Mouse (Mus musculus): ENCODE measurements at regions not wholly inside any gene's neighbourhood (a gene's known extent, or its start where the extent isn't known, plus 50 kb on each side); places are given as distances from the start of the nearest gene placed in this dataset.

- no peak overlapping the region for H3K9ac ChIP-seq (replicated peaks)
- no peak for ATAC-seq (ENCODE audit: insufficient number of reproducible peaks, insufficient read depth, low FRiP score, low TSS enrichment, low read depth)
- no peak overlapping the region; the same call in 1 of the 2 replicates for H3K27ac ChIP-seq
- H3K4me2 ChIP-seq, result no peak overlapping the region
- H3K36me3 ChIP-seq, result no peaks in the 10 kb centered on the region
- 72% methylated on average over 4 of the region's 4 CpGs for WGBS
- H3K4me3 ChIP-seq (replicated peaks), result no peak overlapping the region
- H3K9me3 ChIP-seq, result no peaks in the 10 kb centered on the region
- H3K27me3 ChIP-seq, result peaks cover 16% of the 10 kb centered on the region; the same call in 1 of the 2 replicates
- H3K4me1 ChIP-seq (replicated peaks), result peaks cover 66% of the 10 kb centered on the region
Measured at GRCm38 (mm10) chr7:136049587-136049930, 333.4 kb upstream of the Mki67 start.

DNA sequence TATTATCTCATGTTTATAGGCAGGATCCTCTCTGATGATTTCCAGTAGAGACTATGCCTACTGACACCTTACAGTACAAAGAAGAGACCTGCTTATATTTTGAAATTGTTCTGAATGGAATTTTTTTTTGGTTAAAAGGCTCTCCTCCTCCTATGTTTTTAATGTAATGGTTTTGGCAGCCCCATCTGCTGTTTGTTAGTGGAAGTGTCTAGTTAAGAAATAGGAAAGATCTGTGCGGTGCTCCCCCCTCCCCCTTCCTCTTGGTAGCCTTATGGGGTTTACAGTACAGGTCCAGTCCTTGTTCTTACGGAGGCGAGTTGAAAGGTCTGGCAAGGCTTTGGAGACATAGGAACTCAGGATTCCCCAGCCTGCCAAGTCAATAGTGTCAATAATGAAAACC lies 334.0 kb upstream of the Mki67 start:
- Histone ChIP-seq H3K27ac (no peak overlapping the region), H3K4me1 (replicated peaks) (peaks cover 60% of the 10 kb centered on the region), H3K27me3 (peaks cover 15% of the 10 kb centered on the region; the same call in 1 of the 2 replicates), H3K4me2 (no peak overlapping the region), H3K9me3 (no peaks in the 10 kb centered on the region), H3K4me3 (replicated peaks) (no peak overlapping the region), H3K9ac (replicated peaks) (no peak overlapping the region), H3K36me3 (no peaks in the 10 kb centered on the region)
- ATAC-seq (ENCODE audit: insufficient number of reproducible peaks, insufficient read depth, low FRiP score, low TSS enrichment, low read depth), result no peak
- WGBS, result 53% methylated on average over 3 of the region's 3 CpGs

DNA sequence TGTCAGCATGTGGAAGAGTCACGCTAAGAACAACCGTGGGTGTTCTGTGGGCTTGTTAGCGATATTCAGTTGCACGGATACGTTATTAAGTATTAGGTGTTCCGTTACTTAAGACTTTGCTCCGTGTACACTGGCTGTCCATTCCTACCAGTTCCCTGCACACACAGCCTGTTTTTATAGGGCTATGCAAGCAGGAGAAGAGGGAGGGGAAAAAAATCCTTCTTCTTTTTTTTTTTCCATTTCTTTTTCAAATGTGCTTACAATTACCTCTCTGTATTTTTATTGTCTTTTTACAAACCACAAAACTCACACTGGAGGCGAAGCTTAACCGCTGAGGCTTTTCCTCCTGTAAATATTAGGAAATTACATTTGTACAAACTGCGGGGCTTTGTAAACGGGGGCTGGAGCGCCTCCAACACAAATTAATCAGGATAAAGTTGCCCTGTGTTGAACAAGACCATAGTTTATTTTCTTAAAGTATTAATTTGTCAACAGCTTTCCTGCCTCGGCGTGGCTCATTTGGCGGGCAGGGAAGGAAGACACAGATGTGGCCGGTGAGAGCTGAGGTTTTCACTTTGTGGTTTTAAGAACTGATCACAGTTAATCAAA lies 340.8 kb upstream of the Mki67 start:
- H3K4me1 ChIP-seq (replicated peaks), result peaks cover 56% of the 10 kb centered on the region
- no peaks in the 10 kb centered on the region for H3K36me3 ChIP-seq
- WGBS, result 11% methylated on average over 16 of the region's 16 CpGs
- peaks cover 3% of the 10 kb centered on the region; the same call in 1 of the 2 replicates for H3K27me3 ChIP-seq
- no peak overlapping the region for H3K9ac ChIP-seq (replicated peaks)
- H3K9me3 ChIP-seq, result no peaks in the 10 kb centered on the region
- no peak overlapping the region for H3K4me3 ChIP-seq (replicated peaks)
- peak overlapping the region; percentile 81 for H3K27ac ChIP-seq
- ATAC-seq (ENCODE audit: insufficient number of reproducible peaks, insufficient read depth, low FRiP score, low TSS enrichment, low read depth), result peak; percentile 24; the same call in 1 of the 2 replicates
- peak overlapping the region; percentile 39 for H3K4me2 ChIP-seq

GRCm38 (mm10) chr7:136058319-136058718 lies 342.2 kb upstream of the Mki67 start:
- H3K4me1 ChIP-seq (replicated peaks), result peaks cover 67% of the 10 kb centered on the region
- peak; percentile 28; the same call in 1 of the 2 replicates for ATAC-seq (ENCODE audit: insufficient number of reproducible peaks, insufficient read depth, low FRiP score, low TSS enrichment, low read depth)
- H3K27ac ChIP-seq, result peak overlapping the region; percentile 97
- H3K36me3 ChIP-seq, result no peaks in the 10 kb centered on the region
- no peaks in the 10 kb centered on the region for H3K27me3 ChIP-seq
- H3K4me2 ChIP-seq, result peak overlapping the region; percentile 28
- H3K4me3 ChIP-seq (replicated peaks), result no peak overlapping the region
- H3K9me3 ChIP-seq, result no peaks in the 10 kb centered on the region
- WGBS, result 15% methylated on average over 5 of the region's 5 CpGs
- H3K9ac ChIP-seq (replicated peaks), result 0 out of 2 replicates have a peak overlapping the region, but pooled peaks have one; percentile 27

DNA sequence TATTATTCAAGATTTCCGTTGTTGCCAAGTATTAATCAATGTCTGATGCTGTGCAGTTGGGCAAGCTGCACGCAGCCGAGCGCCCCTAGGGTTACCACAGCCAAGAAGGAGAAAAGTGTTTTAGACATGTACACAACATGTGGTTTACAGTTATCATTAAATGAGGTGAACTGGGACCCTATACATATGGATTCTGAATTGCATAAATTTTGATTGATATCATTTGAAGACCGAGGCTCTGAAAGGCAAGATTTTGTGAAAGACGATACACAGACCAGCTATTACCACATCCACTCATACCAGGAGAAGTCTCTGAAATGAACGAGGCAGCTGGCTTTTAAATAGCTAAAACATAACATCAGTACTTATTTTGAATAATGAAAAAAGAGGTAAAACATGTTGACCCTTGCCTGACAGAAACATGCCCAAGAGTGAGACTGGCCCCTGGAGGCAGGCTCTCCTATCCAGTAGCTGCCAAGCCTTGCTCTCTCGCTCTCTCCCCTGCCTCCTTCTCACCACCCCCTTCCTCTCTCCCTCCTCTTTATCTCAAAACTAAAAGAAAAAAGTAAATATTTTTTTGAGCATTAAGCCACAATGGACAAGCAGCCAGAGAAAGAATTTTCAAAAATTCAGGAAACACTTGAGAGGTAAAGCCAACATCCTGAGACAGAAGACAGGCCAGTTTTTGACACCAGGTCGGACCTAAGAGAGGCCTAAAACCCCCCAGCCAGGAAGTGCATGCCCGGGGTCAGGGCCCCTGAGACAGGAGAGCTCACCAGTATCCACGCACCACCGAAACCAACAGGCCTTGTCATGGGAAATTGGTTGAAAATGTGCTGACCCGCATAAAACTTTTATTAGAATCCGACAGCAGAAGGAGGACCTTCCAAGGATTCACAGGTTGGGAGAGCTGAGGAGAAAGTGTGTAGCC lies 342.9 kb upstream of the Mki67 start:
- Histone ChIP-seq H3K27me3 (no peaks in the 10 kb centered on the region), H3K4me1 (replicated peaks) (peaks cover 63% of the 10 kb centered on the region), H3K9ac (replicated peaks) (no peak overlapping the region), H3K27ac (peak overlapping the region; percentile 97), H3K36me3 (no peaks in the 10 kb centered on the region), H3K4me2 (peak overlapping the region; percentile 28; the same call in 1 of the 2 replicates), H3K4me3 (replicated peaks) (no peak overlapping the region), H3K9me3 (no peaks in the 10 kb centered on the region)
- ATAC-seq (ENCODE audit: insufficient number of reproducible peaks, insufficient read depth, low FRiP score, low TSS enrichment, low read depth), result peak; percentile 70
- 17% methylated on average over 14 of the region's 14 CpGs for WGBS

DNA sequence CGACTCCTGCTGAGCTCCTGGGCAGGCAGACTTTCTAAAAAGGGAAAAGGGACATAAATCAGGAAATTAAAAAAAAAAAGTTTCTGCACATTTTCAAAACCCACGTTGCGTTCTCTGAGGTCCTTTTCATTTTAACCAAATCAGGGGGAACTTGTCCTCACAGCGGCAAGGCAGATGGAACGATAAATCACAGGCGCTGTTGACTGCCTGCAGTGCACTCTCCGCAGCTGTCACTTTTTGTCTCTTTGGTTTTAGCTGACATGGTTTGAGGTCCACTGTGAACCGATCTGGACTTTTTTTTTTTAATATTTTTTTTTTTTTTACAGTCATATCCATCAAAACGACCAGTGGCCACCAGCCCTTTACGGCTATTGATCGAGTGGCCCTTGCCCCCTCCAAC lies 343.7 kb upstream of the Mki67 start:
- no peak overlapping the region for H3K4me3 ChIP-seq (replicated peaks)
- no peaks in the 10 kb centered on the region for H3K36me3 ChIP-seq
- 25% methylated on average over 11 of the region's 11 CpGs for WGBS
- peak overlapping the region; percentile 97 for H3K27ac ChIP-seq
- H3K4me1 ChIP-seq (replicated peaks), result peaks cover 71% of the 10 kb centered on the region
- no peak overlapping the region for H3K9ac ChIP-seq (replicated peaks)
- ATAC-seq (ENCODE audit: insufficient number of reproducible peaks, insufficient read depth, low FRiP score, low TSS enrichment, low read depth), result no peak
- no peaks in the 10 kb centered on the region for H3K27me3 ChIP-seq
- peak overlapping the region; percentile 55; the same call in 1 of the 2 replicates for H3K4me2 ChIP-seq
- H3K9me3 ChIP-seq, result no peaks in the 10 kb centered on the region

DNA sequence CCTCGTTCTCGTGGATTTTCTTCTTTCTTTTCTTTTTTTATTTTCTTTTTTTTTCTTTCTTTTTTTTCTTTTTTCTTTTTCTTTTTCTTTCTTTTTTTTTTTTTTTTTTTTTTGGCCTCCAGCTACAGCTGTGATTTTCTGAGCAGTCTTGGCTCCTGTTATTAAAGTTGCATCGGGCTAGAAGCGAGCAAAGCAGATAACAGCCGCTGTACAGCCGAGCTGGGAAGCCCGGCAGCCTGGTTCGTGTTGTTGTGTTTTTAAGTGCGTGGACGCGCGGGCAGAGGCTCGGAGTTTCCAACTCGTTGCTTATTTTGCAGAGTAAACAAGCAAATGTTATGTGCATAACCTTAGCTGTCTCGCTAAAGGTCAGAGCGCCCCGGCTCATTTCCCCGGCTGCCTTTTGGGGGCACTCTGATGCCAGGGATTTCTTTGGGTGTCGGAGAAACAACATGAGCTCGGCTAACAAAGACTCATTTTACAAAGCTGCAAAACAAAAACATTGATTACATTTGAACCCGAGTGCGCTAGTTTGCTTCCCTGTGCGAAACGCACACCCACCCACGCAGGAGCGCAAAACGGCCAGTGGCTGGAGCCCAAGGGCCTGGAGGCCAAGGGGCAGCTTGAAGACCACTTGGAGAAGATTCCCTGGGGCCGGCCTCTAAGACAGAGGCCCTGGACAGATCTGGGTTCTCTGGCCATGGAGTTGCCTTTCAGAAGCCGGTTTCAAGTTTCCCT lies 344.3 kb upstream of the Mki67 start:
- WGBS, result 7% methylated on average over 29 of the region's 29 CpGs
- peak overlapping the region; percentile 18 for H3K4me3 ChIP-seq (replicated peaks)

GRCm38 (mm10) chr7:136062658-136063057 lies 346.5 kb upstream of the Mki67 start:
- Histone ChIP-seq H3K9ac (replicated peaks) (no peak overlapping the region), H3K4me1 (replicated peaks) (peaks cover 70% of the 10 kb centered on the region), H3K36me3 (no peaks in the 10 kb centered on the region), H3K9me3 (no peaks in the 10 kb centered on the region), H3K27me3 (peaks cover 3% of the 10 kb centered on the region; the same call in 1 of the 2 replicates), H3K4me2 (no peak overlapping the region), H3K4me3 (replicated peaks) (no peak overlapping the region), H3K27ac (peak overlapping the region; percentile 54; the same call in 1 of the 2 replicates)
- no peak for ATAC-seq (ENCODE audit: insufficient number of reproducible peaks, insufficient read depth, low FRiP score, low TSS enrichment, low read depth)
- WGBS, result 32% methylated on average over 5 of the region's 5 CpGs

More for the DNA sequence above, 344.3 kb upstream of the Mki67 start:
- H3K4me2 ChIP-seq, result peak overlapping the region; percentile 55
- peak overlapping the region; percentile 97 for H3K27ac ChIP-seq
- no peaks in the 10 kb centered on the region for H3K27me3 ChIP-seq
- H3K9me3 ChIP-seq, result no peaks in the 10 kb centered on the region
- ATAC-seq (ENCODE audit: insufficient number of reproducible peaks, insufficient read depth, low FRiP score, low TSS enrichment, low read depth), result no peak
- H3K9ac ChIP-seq (replicated peaks), result peak overlapping the region; percentile 58
- peaks cover 73% of the 10 kb centered on the region for H3K4me1 ChIP-seq (replicated peaks)
- H3K36me3 ChIP-seq, result no peaks in the 10 kb centered on the region

GRCm38 (mm10) chr7:136065038-136065678 lies 349.0 kb upstream of the Mki67 start:
- H3K27me3 ChIP-seq, result peaks cover 3% of the 10 kb centered on the region; the same call in 1 of the 2 replicates
- H3K36me3 ChIP-seq, result no peaks in the 10 kb centered on the region
- no peak overlapping the region for H3K4me3 ChIP-seq (replicated peaks)
- H3K4me2 ChIP-seq, result 0 out of 2 replicates have a peak overlapping the region, but pooled peaks have one; percentile 9
- peak; percentile 80; the same call in 1 of the 2 replicates for ATAC-seq (ENCODE audit: insufficient number of reproducible peaks, insufficient read depth, low FRiP score, low TSS enrichment, low read depth)
- H3K4me1 ChIP-seq (replicated peaks), result peaks cover 48% of the 10 kb centered on the region
- H3K9me3 ChIP-seq, result no peaks in the 10 kb centered on the region
- peak overlapping the region; percentile 85 for H3K27ac ChIP-seq
- H3K9ac ChIP-seq (replicated peaks), result 0 out of 2 replicates have a peak overlapping the region, but pooled peaks have one; percentile 38
- WGBS, result 41% methylated on average over 12 of the region's 12 CpGs

DNA sequence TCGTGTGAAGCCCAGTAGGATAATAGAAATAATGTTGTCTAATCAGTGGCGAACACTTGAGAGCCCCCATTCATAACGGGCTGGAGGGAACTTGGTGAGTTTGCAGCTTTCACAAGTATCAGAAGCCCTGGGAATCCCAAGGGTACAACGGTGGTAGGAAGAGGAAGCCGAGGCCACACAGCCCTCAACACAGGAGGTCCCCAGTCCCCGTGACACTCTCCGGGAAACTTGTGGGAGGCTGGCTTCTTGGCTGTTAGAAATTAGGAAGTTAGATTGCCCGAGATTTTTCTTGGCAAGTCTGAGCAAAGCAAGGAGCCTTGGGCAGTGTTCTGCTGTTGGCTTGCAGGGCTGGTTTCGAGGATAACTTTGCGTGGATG lies 349.5 kb upstream of the Mki67 start:
- no peaks in the 10 kb centered on the region for H3K36me3 ChIP-seq
- H3K4me2 ChIP-seq, result 0 out of 2 replicates have a peak overlapping the region, but pooled peaks have one; percentile 9
- no peak for ATAC-seq (ENCODE audit: insufficient number of reproducible peaks, insufficient read depth, low FRiP score, low TSS enrichment, low read depth)
- H3K27me3 ChIP-seq, result peaks cover 3% of the 10 kb centered on the region; the same call in 1 of the 2 replicates
- 0 out of 2 replicates have a peak overlapping the region, but pooled peaks have one; percentile 38 for H3K9ac ChIP-seq (replicated peaks)
- no peaks in the 10 kb centered on the region for H3K9me3 ChIP-seq
- WGBS, result 40% methylated on average over 10 of the region's 10 CpGs
- H3K4me3 ChIP-seq (replicated peaks), result no peak overlapping the region
- peaks cover 44% of the 10 kb centered on the region for H3K4me1 ChIP-seq (replicated peaks)
- peak overlapping the region; percentile 85 for H3K27ac ChIP-seq
